Mouse (Mus musculus) cerebellum, adult 11-12 months (tissue): ENCODE data around the gene Atp6v1e2.

ENCODE experiments used
- DNase-seq: peaks from one replicate; pipeline ENCODE4 v3.0.0; 2022

Atp6v1e2 gene

DNA sequence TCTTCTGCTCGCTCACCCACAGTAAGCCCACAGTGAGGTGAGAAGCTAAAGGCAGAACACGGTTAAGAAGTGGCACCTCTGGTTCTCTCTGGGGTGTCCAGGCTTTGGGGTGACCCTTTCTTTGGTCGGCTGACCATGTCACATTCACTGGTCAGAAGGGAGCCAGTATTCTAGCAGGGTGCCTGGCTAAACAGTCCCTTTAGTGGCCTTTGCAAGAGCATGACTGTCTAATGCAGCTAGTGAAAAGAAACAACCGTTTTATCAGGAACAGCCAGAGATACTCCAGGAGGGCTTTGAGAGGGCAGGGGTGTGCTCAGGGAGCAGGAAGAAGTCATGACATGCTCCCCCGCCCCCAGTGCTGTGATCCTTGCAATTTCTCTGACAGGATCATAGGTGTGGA, 36.4 kb downstream of the Atp6v1e2 start:
- DNase-seq: no peak

DNA sequence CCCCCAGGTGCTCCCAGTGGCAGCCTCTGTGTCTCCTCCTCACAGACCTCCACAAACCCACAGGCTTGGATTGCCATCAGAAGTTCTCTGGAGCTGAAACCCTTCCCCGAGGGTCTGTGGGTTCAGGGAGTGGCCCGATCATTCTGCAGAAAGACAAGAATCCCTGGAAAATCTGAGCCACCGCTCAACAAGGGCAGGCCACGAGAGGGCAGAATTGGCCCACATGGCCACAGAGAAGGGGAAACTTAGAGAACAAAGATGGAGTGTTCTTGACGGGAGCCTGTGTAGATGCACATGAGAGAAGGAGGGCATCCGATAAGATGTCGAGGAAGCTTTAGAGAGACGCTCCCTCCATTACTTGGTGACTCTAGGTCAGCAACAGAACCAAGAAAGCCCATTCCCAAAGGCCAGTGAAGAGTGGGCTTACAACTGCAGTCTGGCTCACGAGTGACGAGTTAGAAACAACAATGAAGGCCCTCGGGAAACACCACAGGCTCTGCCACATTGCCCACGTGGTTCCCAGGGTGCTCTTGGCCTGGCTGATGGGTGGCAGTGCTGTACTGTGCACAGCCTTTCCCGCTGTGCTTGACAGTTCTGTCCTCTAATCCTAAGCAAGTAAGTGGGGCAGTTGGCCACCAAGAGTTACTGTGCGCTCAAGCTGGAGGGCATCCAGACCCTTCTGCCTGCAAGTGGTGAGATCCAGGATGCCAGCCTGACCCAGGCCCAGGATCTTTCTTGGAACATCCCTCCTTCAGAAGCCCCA, 37.8 kb downstream of the Atp6v1e2 start:
- DNase-seq: no peak

DNA sequence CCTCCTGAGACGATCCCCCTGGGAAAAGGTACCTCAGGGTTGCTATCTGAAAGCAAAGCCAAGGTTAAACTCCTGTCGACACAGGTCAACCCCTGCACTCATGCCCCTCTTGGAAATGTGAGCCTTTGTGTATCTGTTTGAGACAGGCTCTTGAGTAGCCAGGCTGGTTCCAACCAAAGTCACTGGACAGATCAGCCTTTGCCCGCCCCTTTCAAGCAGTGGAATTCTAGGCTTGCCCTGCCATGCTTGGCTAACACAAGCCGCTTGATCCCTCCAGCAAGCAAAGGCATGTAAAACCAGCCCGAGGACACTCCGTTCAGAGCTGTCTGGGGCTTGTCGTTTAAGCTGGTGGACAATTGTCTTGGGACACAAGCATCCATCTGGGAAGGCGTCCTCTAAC, 39.4 kb downstream of the Atp6v1e2 start:
- no peak for DNase-seq

DNA sequence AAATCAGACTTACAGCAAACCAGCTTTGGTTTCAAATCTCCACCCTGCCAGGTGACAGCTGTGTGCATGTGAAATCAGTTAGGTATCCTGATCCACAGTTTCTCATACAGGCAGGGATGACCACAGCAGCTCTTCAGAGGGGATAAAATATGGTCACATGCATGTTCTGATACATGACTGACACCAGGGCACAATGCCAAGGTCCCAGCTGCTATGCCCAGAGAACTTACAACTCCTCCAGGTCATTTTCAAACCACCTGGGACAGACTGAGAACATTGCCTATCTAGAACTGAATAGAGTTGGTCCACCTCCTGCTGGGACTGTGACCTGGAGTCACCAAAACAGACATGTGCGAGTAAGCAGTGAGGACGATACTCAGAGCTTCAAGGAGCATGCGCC, 40.6 kb downstream of the Atp6v1e2 start:
- DNase-seq: no peak

DNA sequence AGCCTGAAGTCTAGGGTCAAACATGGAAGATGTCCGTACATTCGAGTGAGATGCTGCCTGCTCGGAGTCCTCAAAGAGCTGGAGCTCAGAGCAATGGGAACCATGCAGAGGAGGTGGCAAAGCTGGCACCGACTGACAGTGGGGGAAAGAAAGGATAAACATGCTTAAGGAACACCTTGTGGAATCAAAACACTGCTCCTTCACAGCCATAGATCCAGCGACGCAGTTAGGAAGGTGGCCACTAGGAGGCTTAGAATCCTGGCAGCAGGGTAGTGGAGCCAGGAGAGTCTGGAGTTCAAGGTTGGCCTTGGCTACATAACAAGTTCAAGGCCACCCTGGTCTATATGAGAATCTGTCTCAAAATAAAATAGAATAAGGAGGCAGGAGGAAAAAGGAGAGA, 41.1 kb downstream of the Atp6v1e2 start:
- DNase-seq: no peak

DNA sequence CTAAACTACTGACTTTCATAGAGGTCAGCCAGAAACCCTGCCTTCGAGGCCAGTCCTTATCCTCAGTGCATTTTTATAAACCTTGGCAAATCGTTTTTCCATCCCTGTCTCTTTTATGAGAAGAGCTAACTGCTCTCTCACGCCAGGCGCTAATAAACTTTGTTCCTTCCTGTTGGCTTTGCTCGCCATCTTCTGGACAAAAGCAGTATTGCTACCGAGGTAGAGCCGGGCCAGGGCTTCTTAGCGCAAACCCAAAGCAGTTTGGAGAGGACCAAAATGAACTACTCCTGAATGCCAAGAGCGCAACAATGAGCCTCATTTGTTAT, 41.6 kb downstream of the Atp6v1e2 start:
- DNase-seq: peak; percentile 53

DNA sequence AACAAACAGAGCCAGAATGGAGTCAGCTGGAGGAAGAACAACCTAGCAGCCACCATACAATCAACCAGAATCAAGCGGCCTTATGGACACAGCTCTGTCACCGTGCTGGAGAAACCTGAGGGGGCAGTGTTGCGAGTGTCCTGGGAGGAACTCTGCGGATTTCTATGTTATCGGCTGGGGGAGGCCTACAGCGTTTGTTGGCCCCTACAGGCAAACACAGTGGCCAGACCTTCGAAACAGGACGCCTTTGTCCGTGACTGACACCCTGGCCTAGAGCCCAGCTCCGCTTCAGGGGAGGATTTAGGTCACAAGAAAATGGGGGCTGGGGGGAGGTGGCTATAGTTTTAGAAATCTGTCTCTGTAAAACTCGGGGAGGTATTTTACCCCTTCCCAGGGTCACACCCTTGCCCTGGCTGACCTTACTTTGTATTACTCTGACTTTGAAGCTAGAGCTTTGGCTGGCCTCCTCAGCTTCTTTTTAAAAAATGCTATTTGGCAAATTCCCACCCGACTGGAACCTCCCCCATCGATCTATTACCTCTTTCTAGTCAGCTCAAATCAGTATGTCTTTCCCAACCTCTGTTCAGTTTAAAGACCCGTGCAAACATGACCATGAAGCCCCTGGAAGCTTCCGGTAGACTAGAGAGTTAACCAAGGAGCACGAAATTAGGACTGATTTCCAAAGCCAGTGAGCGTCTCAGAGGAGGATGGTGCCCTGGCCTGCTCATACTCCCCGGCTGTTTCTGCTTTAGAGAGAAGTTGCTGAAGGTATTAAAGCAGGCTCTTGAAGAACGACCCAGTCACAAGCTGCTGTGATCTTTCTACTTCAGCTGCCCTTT, 42.2 kb downstream of the Atp6v1e2 start:
- peak; percentile 26 for DNase-seq

DNA sequence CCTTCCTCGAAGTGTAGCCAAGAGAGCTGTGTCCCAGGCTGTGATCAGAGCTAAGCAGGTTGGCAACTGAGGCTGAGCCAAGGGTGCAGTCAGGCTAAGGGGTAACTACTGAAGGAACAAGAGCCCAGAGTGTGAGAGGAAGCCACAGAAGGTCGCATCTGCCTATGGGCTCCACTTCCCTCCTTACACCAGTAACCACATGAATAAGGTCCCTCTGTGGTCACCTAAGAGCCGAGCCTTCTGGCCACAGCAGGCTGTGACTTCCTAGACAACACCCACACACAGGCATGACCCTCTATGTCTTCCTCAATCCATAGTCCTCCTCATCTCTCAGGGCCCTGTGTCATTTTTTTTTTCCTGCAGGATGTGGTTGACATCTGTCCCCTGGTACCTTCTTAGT, 43.5 kb downstream of the Atp6v1e2 start:
- DNase-seq: no peak

DNA sequence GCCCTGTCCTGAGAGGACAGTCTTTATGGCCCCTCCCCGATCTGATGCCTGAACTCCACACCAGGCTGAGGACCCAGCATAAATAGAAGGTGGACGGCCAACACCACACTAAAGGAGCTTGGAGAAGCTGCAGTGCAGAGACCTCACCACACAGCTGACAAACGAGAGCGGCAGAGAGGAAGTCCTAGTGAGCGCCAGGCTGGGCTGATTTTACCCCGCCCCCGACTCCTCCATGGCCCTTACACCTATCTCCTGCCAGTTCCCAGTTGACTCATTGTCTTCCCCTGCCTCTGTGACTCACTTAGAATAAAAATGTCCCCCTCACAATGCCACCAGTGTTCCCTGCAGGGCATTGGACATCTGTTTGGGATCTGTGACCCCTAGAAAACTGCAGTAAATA, 44.1 kb downstream of the Atp6v1e2 start:
- no peak for DNase-seq

DNA sequence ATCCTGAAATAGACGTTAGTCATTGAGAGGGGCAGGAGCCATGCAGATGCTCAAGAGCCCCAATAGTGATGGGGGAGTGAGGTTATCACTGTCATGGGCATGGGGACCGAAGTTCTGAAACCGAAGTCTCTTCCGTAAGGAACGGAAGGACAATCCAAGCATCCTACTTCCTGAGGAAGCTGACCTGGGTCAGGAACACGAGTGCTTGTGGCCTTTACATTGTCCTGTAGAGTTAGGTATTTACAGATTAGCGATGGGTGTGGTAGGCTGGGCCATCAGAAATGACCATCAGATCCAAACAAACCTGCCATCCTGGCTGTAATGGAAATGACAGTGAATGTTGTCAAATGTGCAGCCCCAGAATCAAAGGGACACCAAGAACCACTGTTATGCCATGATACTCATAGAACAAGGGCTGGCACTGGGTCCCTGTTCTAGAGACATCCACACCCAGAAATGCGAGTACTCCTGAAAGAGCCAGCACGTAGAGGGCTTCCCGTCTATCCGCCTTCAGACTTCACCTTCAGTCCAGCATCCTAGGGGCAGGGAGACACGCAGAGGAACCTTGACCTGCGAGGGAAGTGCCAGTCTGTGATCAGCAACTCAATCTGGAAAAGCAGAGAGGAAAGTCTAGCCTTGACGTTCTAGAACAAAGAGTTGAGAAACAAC, 45.2 kb downstream of the Atp6v1e2 start:
- DNase-seq: no peak

DNA sequence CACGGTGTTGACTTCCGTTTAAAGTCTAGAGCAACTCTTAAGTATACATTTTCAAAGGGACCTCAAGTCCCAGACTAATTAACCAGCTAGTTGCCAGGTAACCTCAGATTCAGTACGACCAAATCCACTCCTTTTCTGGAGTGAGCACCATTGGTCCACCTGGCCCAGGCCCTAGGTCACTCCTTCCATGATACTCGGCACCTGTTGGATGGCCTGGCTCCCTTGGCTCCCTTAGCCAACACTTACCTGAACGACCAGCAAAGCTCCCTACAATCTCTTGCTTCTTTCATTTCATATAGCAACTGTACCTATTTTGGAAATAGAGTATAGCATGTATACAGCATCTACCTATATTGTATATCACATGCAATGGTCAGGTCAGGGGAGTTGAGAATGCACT, 47.1 kb downstream of the Atp6v1e2 start:
- DNase-seq: no peak

DNA sequence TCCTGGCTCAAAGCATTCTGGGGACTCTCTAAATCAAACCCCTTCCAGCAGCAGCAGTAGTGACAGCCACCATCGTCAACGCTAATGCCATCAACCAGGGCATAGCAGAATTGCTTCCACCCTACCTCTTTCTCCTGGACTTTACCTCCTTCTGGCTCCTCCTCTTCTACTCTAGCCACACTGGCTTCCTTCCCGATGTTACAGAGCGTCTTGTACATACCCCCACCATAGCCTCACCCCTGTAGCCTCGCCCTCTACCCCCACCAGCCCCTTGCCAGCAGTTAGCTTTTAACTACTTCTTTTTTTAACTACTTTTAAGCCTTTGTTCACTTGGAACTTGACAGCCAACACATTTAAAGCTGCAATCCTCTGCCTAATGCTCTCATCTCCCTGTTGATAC, 47.9 kb downstream of the Atp6v1e2 start:
- no peak for DNase-seq

DNA sequence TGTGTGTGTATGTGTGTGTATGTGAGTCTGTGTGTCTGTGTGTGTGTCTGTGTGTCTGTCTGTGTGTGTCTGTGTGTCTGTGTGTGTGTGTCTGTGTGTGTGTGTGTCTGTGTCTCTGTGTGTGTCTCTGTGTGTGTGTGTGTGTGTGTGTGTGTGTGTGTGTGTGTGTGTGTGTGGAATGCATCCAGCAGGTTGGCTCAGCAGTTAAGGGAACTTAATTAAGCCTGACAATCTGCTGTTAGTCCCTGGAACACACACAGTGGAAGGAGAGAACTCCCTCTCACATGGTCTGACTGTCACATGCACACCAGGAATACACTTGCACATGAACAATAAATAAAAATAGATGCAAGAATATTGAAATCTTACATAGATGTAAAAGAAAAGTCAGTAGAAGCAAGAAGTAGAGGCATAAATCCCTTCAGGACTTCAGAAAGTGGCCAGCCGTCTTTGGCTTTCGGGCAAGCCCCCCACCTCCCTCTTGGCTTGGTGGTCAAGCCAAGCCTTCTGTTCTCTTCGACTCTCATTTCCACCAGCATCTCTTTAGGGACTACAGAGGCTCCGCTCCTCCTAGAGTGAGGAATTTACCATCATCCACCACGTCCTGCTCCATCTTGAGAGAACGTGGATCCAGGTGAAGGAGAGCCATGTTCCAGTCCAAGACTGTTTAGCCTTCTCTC, 50.1 kb downstream of the Atp6v1e2 start:
- no peak for DNase-seq

DNA sequence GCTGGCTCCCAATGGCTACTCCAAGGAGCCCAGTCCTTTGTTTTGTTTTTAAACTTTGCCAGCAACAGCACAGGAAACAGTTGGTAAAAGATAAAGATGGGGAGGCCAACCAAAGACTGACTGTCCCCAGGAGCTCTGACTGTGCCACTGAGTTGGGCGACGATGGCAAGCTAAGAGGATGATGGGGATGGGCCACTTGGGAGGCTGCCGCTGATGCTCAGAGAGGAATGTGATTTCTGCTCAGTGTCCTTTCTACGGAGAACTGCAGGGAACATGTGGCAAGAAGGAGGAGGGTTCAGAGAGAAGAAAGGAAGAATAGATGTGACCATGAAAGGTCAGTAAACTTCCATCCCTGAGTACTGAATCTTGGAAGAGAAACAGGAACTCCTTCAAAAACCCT, 52.5 kb downstream of the Atp6v1e2 start:
- DNase-seq: no peak
